Mouse (Mus musculus) midbrain, embryonic 13.5 days (tissue): ENCODE data around the gene Zfp455. TPM values are rescaled to one million over a fixed set of nuclear protein-coding genes. Genes with fewer than 3 reads are reported as not detected.
"Not testable (repeated sequence)": the region's sequence is repeated elsewhere in the genome, so short reads cannot be mapped to it uniquely, and the experiment has no call there.

Experiments used
- ATAC-seq: fragments of 200-750 bp; cut with Nextera tagmentation; 2 replicates; pipeline ENCODE4 v1.8.0; 2017; ENCODE audit warnings: mild to moderate bottlenecking, moderate TSS enrichment, moderate library complexity
- H3K27ac ChIP-seq: fragments of 300-500 bp; sonication (generic); 2 replicates; pipeline ENCODE4 v1.5.1; 2015; ENCODE audit warnings: inconsistent platforms, mild to moderate bottlenecking, moderate library complexity
- H3K27me3 ChIP-seq: fragments of 300-500 bp; sonication (generic); 2 replicates; pipeline ENCODE4 v1.6.1; 2015; ENCODE audit warnings: mild to moderate bottlenecking, inconsistent platforms
- H3K36me3 ChIP-seq: fragments of 300-500 bp; sonication (generic); 2 replicates; pipeline ENCODE4 v1.6.1; 2015; ENCODE audit warnings: mild to moderate bottlenecking, inconsistent platforms
- H3K4me1 ChIP-seq: fragments of 300-500 bp; sonication (generic); replicated peaks from 2 replicates; pipeline ENCODE4 v1.6.1; 2015; ENCODE audit warnings: inconsistent platforms
- H3K4me2 ChIP-seq: fragments of 300-500 bp; sonication (generic); replicated peaks from 2 replicates; pipeline ENCODE4 v1.6.1; 2015; ENCODE audit warnings: moderate library complexity, mild to moderate bottlenecking, inconsistent platforms
- H3K4me3 ChIP-seq: fragments of 300-500 bp; sonication (generic); replicated peaks from 2 replicates; pipeline ENCODE4 v1.5.1; 2015; ENCODE audit warnings: mild to moderate bottlenecking, inconsistent platforms
- H3K9ac ChIP-seq: fragments of 300-500 bp; sonication (generic); replicated peaks from 2 replicates; pipeline ENCODE4 v1.6.1; 2015; ENCODE audit warnings: mild to moderate bottlenecking, inconsistent platforms
- H3K9me3 ChIP-seq: fragments of 300-500 bp; sonication (generic); 2 replicates; pipeline ENCODE4 v1.6.1; 2016; ENCODE audit warnings: mild to moderate bottlenecking, inconsistent platforms
- WGBS: fragments of 180-500 bp; shearing (Covaris S2); methylation state at CpG from one replicate; pipeline ENCODE4 v1.1.7; 2015; 5-methylcytosine and 5-hydroxymethylcytosine counted together
- polyA plus RNA-seq: library from polyadenylated mRNA; unstranded; fragments of >200 nt; fragmentation: Nextera tagmentation; extraction: Ambion mirVana; gene quantifications from 2 replicates; pipeline ENCODE4 v1.2.1, GENCODE M21; 2015

Gene Zfp455
- 2.0 and 2.4 TPM in 2 replicates for polyA plus RNA-seq

- Histone ChIP-seq H3K27ac (no peak within 1 kb of the TSS), H3K4me2 (peak within 1 kb of the TSS; percentile 60)
- 3% methylated on average over 13 of the region's 13 CpGs for WGBS
Observed at GRCm38 (mm10) chr13:67194340-67194894, at the start of gene Zfp455. Gene Zfp455, plus strand, starts transcription at chr13:67194506.

GRCm38 (mm10) chr13:67166122-67166521 is 28.2 kb upstream of the Zfp455 start:
- H3K36me3 ChIP-seq, ATAC-seq, H3K9me3 ChIP-seq, H3K4me3 ChIP-seq, H3K4me1 ChIP-seq, H3K27ac ChIP-seq, H3K4me2 ChIP-seq, H3K27me3 ChIP-seq, H3K9ac ChIP-seq: not testable (repeated sequence)
- WGBS, result 63% methylated on average over 4 of the region's 4 CpGs

More at GRCm38 (mm10) chr13:67194340-67194894, at the start of gene Zfp455:
- H3K9ac ChIP-seq, result peak within 1 kb of the TSS; percentile 66
- H3K4me1 ChIP-seq, result peaks cover 3% of the 10 kb centered on the region; the same call in 1 of the 2 replicates
- no peaks in the 10 kb centered on the region for H3K27me3 ChIP-seq
- H3K36me3 ChIP-seq, result no peaks in the 10 kb centered on the region
- ATAC-seq, result peak; percentile 94
- H3K4me3 ChIP-seq, result peak within 1 kb of the TSS; percentile 60
- H3K9me3 ChIP-seq, result no peaks in the 10 kb centered on the region

- Histone ChIP-seq H3K4me2 (peak within 1 kb of the TSS; percentile 64), H3K36me3 (peaks cover 11% of the 10 kb centered on the region), H3K4me3 (peak within 1 kb of the TSS; percentile 76), H3K27ac (peak within 1 kb of the TSS; percentile 56), H3K9ac (peak within 1 kb of the TSS; percentile 72)
- H3K9me3 ChIP-seq, H3K4me1 ChIP-seq, H3K27me3 ChIP-seq: not testable (repeated sequence)
- under 1% methylated on average over 17 of the region's 17 CpGs for WGBS
- ATAC-seq, result peak; percentile 98
Observed at GRCm38 (mm10) chr13:67172991-67173722, 21.1 kb upstream of the Zfp455 start, which contains the start of gene Rsl1. Gene Rsl1, plus strand, starts transcription at chr13:67173182.

GRCm38 (mm10) chr13:67173723-67174055 is 20.6 kb upstream of the Zfp455 start:
- peak overlapping the region; percentile 76 for H3K4me3 ChIP-seq
- 27% methylated on average over 5 of the region's 5 CpGs for WGBS
- ATAC-seq, result no peak
- peak overlapping the region; percentile 64 for H3K4me2 ChIP-seq
- H3K27me3 ChIP-seq, result no peaks in the 10 kb centered on the region
- H3K36me3 ChIP-seq, result peaks cover 11% of the 10 kb centered on the region
- peak overlapping the region; percentile 72 for H3K9ac ChIP-seq
- no peaks in the 10 kb centered on the region for H3K9me3 ChIP-seq
- peaks cover 9% of the 10 kb centered on the region for H3K4me1 ChIP-seq
- no peak overlapping the region for H3K27ac ChIP-seq

GRCm38 (mm10) chr13:67201656-67202055 is 7.3 kb downstream of the Zfp455 start:
- no peaks in the 10 kb centered on the region for H3K4me1 ChIP-seq
- H3K27ac ChIP-seq, result no peak overlapping the region
- no peak overlapping the region for H3K4me2 ChIP-seq
- no peaks in the 10 kb centered on the region for H3K36me3 ChIP-seq
- H3K27me3 ChIP-seq, result no peaks in the 10 kb centered on the region
- WGBS, result 76% methylated on average over 3 of the region's 3 CpGs
- H3K9me3 ChIP-seq, result no peaks in the 10 kb centered on the region
- no peak overlapping the region for H3K9ac ChIP-seq
- H3K4me3 ChIP-seq, result no peak overlapping the region
- no peak for ATAC-seq

- H3K4me3 ChIP-seq, result no peak overlapping the region
- no peak for ATAC-seq
- H3K9me3 ChIP-seq, result no peaks in the 10 kb centered on the region
- no peak overlapping the region for H3K27ac ChIP-seq
- no peak overlapping the region for H3K9ac ChIP-seq
- WGBS, result 69% methylated on average over 4 of the region's 4 CpGs
- no peaks in the 10 kb centered on the region for H3K36me3 ChIP-seq
- no peak overlapping the region for H3K4me2 ChIP-seq
- H3K27me3 ChIP-seq, result no peaks in the 10 kb centered on the region
- no peaks in the 10 kb centered on the region for H3K4me1 ChIP-seq
Observed at GRCm38 (mm10) chr13:67214015-67214607, 19.8 kb downstream of the Zfp455 start.

Other genes starting within 250 kb of the Zfp455 start
- gene Zfp712, start 133.3 kb upstream of the Zfp455 start, polyA plus RNA-seq, result 6.2 and 7.2 TPM in 2 replicates
- gene Zfp708, start 96.5 kb upstream of the Zfp455 start, polyA plus RNA-seq, result 9.5 and 10.1 TPM in 2 replicates
- gene Gm28557, start 85.9 kb upstream of the Zfp455 start, polyA plus RNA-seq, result 2.0 and 3.0 TPM in 2 replicates
- 0.08 TPM in 1 of 2 replicates, not detected in the other for gene Rslcan18, start 78.2 kb upstream of the Zfp455 start, polyA plus RNA-seq
- 3.5 and 3.8 TPM in 2 replicates for gene Zfp759, start 72.8 kb upstream of the Zfp455 start, polyA plus RNA-seq
- 5.8 and 6.9 TPM in 2 replicates for gene Rsl1, start 21.3 kb upstream of the Zfp455 start, polyA plus RNA-seq
- gene Zfp458, start 84.0 kb downstream of the Zfp455 start, polyA plus RNA-seq, result 5.3 and 5.5 TPM in 2 replicates
- 1.5 and 1.6 TPM in 2 replicates for gene Zfp457, start 112.0 kb downstream of the Zfp455 start, polyA plus RNA-seq
- gene Zfp595, start 138.1 kb downstream of the Zfp455 start, polyA plus RNA-seq, result 1.4 and 1.7 TPM in 2 replicates
- gene Gm28044, start 166.0 kb downstream of the Zfp455 start, polyA plus RNA-seq, result not detected in 2 replicates
- 0.61 and 0.79 TPM in 2 replicates for gene Zfp953, start 166.1 kb downstream of the Zfp455 start, polyA plus RNA-seq
- 0.44 TPM in 1 of 2 replicates, not detected in the other for gene Gm28041, start 181.2 kb downstream of the Zfp455 start, polyA plus RNA-seq
- 0.52 and 1.0 TPM in 2 replicates for gene Zfp456, start 181.3 kb downstream of the Zfp455 start, polyA plus RNA-seq
- 4.0 and 5.2 TPM in 2 replicates for gene Zfp429, start 205.3 kb downstream of the Zfp455 start, polyA plus RNA-seq
- 0.58 and 0.86 TPM in 2 replicates for gene Zfp459, start 226.9 kb downstream of the Zfp455 start, polyA plus RNA-seq